Mouse (Mus musculus) myocyte (in vitro differentiated cells): Measurements from ENCODE around the gene Gcn1l1. TPM values are rescaled to one million over a fixed set of nuclear protein-coding genes. Genes with fewer than 3 reads are reported as not detected.

Experiments used
- H3K27me3 ChIP-seq: one replicate; pipeline ENCODE4 v1.6.1; 2011; ENCODE audit not compliant: control insufficient read depth, insufficient read depth, insufficient read length
- H3K36me3 ChIP-seq: one replicate; pipeline ENCODE4 v1.6.1; 2011; ENCODE audit not compliant: control insufficient read depth, insufficient read depth
- H3K4me2 ChIP-seq: one replicate; pipeline ENCODE4 v1.6.1; 2011; ENCODE audit warnings: low read depth, control low read depth
- H3K4me3 ChIP-seq: one replicate; pipeline ENCODE4 v1.5.1; 2011; ENCODE audit warnings: mild to moderate bottlenecking, control low read depth, moderate library complexity
- H3K79me2 ChIP-seq: one replicate; pipeline ENCODE4 v1.6.1; 2011; ENCODE audit not compliant: control insufficient read depth, insufficient read depth
- H3ac ChIP-seq: one replicate; pipeline ENCODE4 v1.6.1; 2011; ENCODE audit not compliant: control insufficient read depth, insufficient read length
- CEBPB ChIP-seq: IDR thresholded peaks from 2 replicates; pipeline ENCODE4 v1.6.1; 2011; ENCODE audit warnings: mild to moderate bottlenecking, moderate library complexity; ENCODE audit not compliant: poor library complexity, insufficient read depth, severe bottlenecking
- E2F4 ChIP-seq: IDR thresholded peaks from one replicate; pipeline ENCODE4 v1.6.1; 2011; ENCODE audit warnings: mild to moderate bottlenecking, control low read depth, moderate library complexity; ENCODE audit not compliant: insufficient read depth
- MAX ChIP-seq: IDR thresholded peaks from one replicate; pipeline ENCODE4 v1.6.1; 2011; ENCODE audit warnings: low read depth, mild to moderate bottlenecking, control low read depth
- MYOD1 ChIP-seq, 3 experiments: IDR thresholded peaks; one replicate each; pipeline ENCODE4 v1.6.1; 2011; ENCODE audit warnings: control low read depth in 2 of 3, low read depth in 2 of 3, mild to moderate bottlenecking in 2 of 3, moderate library complexity in 1 of 3; ENCODE audit not compliant: insufficient read length in 2 of 3, control insufficient read depth in 1 of 3
- MYOG ChIP-seq, 3 experiments: IDR thresholded peaks; one replicate each; pipeline ENCODE4 v1.6.1; 2011; ENCODE audit warnings: control low read depth in 2 of 3, low read depth in 2 of 3, mild to moderate bottlenecking in 2 of 3; ENCODE audit not compliant: insufficient read length in 2 of 3, control insufficient read depth in 1 of 3, insufficient read depth in 1 of 3
- POLR2A ChIP-seq: IDR thresholded peaks from one replicate; pipeline ENCODE4 v1.6.1; 2011; ENCODE audit warnings: low read depth, mild to moderate bottlenecking, control low read depth, moderate library complexity; ENCODE audit not compliant: insufficient read length
- POLR2AphosphoS2 ChIP-seq: IDR thresholded peaks from one replicate; pipeline ENCODE4 v1.6.1; 2011; ENCODE audit warnings: low read depth, control low read depth; ENCODE audit not compliant: insufficient read length
- REST ChIP-seq: IDR thresholded peaks from one replicate; pipeline ENCODE4 v1.6.1; 2011; ENCODE audit warnings: mild to moderate bottlenecking, control low read depth, moderate library complexity; ENCODE audit not compliant: insufficient read depth, insufficient read length
- SRF ChIP-seq: IDR thresholded peaks from one replicate; pipeline ENCODE4 v1.6.1; 2011; ENCODE audit warnings: low read depth; ENCODE audit not compliant: control insufficient read depth, insufficient read length
- TCF12 ChIP-seq: IDR thresholded peaks from one replicate; pipeline ENCODE4 v1.6.1; 2011; ENCODE audit warnings: mild to moderate bottlenecking, control low read depth; ENCODE audit not compliant: poor library complexity, insufficient read depth, severe bottlenecking
- TCF3 ChIP-seq: IDR thresholded peaks from one replicate; pipeline ENCODE4 v1.6.1; 2011; ENCODE audit warnings: low read depth, control low read depth; ENCODE audit not compliant: insufficient read length
- USF1 ChIP-seq: IDR thresholded peaks from one replicate; pipeline ENCODE4 v1.6.1; 2011; ENCODE audit warnings: low read depth, mild to moderate bottlenecking, control low read depth, moderate library complexity
- polyA plus RNA-seq: library from polyadenylated mRNA; unstranded; fragments of >200 nt; fragmentation: generic; extraction: Trizol; gene quantifications from one replicate; pipeline ENCODE4 v1.2.1, GENCODE M21; 2012; ENCODE audit warnings: missing spikeins

The Gcn1l1 gene
- polyA plus RNA-seq, 1 experiment = 49.4 TPM

DNA sequence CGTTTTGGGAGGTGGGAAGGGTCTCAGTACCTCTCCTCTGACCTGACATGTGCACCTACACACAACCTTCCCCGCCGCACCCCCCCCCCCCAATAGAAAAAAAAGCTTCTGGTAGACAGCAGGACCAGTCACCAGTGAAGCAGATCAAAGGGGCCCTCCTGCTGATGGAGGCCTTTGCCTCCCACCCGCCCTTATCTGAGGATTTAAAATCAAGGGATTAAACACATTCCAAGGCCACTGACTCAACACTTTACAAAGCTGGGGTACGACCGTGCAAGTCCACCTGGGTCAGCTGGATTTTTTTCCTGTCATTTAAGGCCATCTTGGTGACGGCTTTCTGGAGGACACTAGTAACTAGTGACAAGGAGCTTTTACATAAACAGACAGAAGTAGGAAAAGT lies 102.8 kb downstream of the Gcn1l1 start:
- H3K36me3 ChIP-seq = no peaks in the 10 kb centered on the region
- no peak overlapping the region for H3K4me3 ChIP-seq
- no peak overlapping the region for H3K4me2 ChIP-seq
- H3ac ChIP-seq = no peak overlapping the region
- no peak for TF ChIP-seq REST
- TF ChIP-seq E2F4 = no peak
- peaks cover 84% of the 10 kb centered on the region for H3K27me3 ChIP-seq
- no peaks in the 10 kb centered on the region for H3K79me2 ChIP-seq

DNA sequence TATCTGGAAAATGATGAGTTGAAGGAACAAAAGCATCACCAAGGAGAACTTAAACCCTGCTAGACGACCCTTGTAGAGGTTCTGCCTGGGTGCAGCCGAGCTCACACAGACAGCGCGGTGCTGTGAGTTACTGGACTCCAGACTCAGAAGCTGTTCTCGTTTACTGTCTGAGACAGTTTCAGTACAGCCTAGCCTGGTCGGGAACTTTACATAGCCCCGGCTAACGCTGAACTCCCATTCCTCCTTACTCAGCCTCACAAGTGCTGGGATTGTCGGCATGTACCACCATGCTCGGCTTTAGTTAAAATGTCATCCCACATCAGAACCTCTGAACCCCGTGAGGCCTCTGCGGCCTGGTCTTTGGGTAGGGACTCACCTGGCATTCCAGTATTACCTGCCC lies 103.9 kb downstream of the Gcn1l1 start:
- Histone ChIP-seq H3ac (no peak overlapping the region), H3K27me3 (peaks cover 84% of the 10 kb centered on the region), H3K36me3 (no peaks in the 10 kb centered on the region), H3K4me2 (no peak overlapping the region), H3K79me2 (no peaks in the 10 kb centered on the region), H3K4me3 (no peak overlapping the region)
- TF ChIP-seq REST (no peak), E2F4 (no peak), POLR2A (no peak), TCF3 (no peak), CEBPB (no peak), SRF (no peak), TCF12 (no peak), MYOG (IDR thresholded peaks at IDR 0.05; ENCODE audit: control insufficient read depth in 1 of 3, insufficient read depth in 1 of 3, insufficient read length in 2 of 3, low read depth in 2 of 3) (no peak), USF1 (no peak), MAX (no peak), POLR2AphosphoS2 (no peak), MYOD1 (IDR thresholded peaks at IDR 0.05; ENCODE audit: control insufficient read depth in 1 of 3, insufficient read length in 2 of 3, low read depth in 2 of 3) (no peak)

DNA sequence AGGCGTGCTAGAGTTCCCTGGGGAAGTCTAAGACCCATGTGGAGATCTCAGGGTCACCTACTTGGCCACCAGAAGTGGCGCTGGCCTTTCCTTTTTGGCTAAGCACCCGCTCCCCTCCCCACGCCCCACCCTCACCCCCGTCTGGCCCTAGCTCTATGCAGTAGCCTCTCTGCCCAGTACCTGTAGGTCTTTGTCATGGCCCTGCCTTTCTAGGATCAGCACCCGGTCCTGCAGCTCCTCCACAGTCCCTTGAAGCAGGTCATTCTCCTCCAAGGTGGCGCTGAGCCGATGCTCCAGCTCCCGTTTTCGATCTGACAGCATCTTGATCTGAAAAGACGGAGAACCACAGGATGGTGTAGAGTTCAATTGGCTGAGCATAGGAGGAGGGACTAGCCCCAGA lies 104.9 kb downstream of the Gcn1l1 start:
- no peaks in the 10 kb centered on the region for H3K79me2 ChIP-seq
- no peak overlapping the region for H3K4me2 ChIP-seq
- peaks cover 86% of the 10 kb centered on the region for H3K27me3 ChIP-seq
- no peak overlapping the region for H3ac ChIP-seq
- H3K36me3 ChIP-seq = no peaks in the 10 kb centered on the region
- no peak for TF ChIP-seq TCF3
- no peak for TF ChIP-seq SRF
- no peak for TF ChIP-seq E2F4
- TF ChIP-seq POLR2AphosphoS2 = no peak
- TF ChIP-seq CEBPB = no peak
- no peak for TF ChIP-seq REST
- no peak for TF ChIP-seq MYOD1 (IDR thresholded peaks at IDR 0.05; ENCODE audit: control insufficient read depth in 1 of 3, insufficient read length in 2 of 3, low read depth in 2 of 3)
- no peak for TF ChIP-seq MAX
- no peak for TF ChIP-seq USF1
- TF ChIP-seq TCF12 = no peak
- TF ChIP-seq POLR2A = no peak
- no peak for TF ChIP-seq MYOG (IDR thresholded peaks at IDR 0.05; ENCODE audit: control insufficient read depth in 1 of 3, insufficient read depth in 1 of 3, insufficient read length in 2 of 3, low read depth in 2 of 3)
- H3K4me3 ChIP-seq = no peak overlapping the region

DNA sequence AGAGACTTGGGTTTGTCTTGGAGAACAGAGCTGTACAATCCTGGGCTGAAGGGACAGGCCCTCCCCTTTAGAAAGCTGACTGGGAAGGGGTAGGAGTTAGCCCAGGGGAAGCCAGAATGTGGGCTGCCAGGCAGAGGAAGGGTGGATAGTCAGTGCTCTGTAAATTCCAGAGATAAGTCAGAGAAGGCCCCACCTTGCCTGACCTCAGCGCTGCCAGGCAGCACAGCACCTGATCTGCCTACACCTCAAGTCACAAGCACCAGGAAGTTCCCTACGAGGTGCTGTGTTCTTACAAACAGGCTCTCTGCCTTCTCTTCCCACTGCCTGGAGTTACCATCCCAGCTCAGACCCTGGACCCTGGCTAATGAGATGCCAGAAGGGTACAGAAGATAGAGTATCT lies 105.4 kb downstream of the Gcn1l1 start:
- no peaks in the 10 kb centered on the region for H3K36me3 ChIP-seq
- H3K79me2 ChIP-seq = no peaks in the 10 kb centered on the region
- H3K4me3 ChIP-seq = no peak overlapping the region
- no peak overlapping the region for H3K4me2 ChIP-seq
- peaks cover 85% of the 10 kb centered on the region for H3K27me3 ChIP-seq
- H3ac ChIP-seq = no peak overlapping the region
- no peak for TF ChIP-seq CEBPB
- no peak for TF ChIP-seq POLR2A
- TF ChIP-seq MYOD1 (IDR thresholded peaks at IDR 0.05; ENCODE audit: control insufficient read depth in 1 of 3, insufficient read length in 2 of 3, low read depth in 2 of 3) = no peak
- no peak for TF ChIP-seq SRF
- no peak for TF ChIP-seq MYOG (IDR thresholded peaks at IDR 0.05; ENCODE audit: control insufficient read depth in 1 of 3, insufficient read depth in 1 of 3, insufficient read length in 2 of 3, low read depth in 2 of 3)
- no peak for TF ChIP-seq TCF12
- no peak for TF ChIP-seq POLR2AphosphoS2
- no peak for TF ChIP-seq MAX
- no peak for TF ChIP-seq TCF3

DNA sequence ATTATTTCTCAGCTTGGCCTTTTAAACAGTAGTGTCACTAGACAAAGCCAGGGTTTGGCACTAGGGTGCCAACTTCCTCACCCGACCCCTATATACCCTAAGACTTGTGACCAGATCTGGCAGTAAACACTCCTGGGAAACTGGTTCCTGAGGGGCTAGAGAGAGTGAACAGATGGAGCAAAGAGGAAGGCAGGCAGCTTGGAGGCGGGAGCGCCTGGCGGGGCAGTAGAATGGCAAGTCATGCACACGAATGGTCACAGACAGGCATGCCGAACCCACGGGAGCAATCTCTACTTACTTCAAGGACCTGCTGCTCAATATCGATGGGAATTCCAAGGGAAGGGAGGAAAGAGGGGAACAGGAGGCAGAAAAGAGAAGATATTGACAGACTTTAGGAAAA lies 106.8 kb downstream of the Gcn1l1 start:
- Histone ChIP-seq H3K4me3 (no peak overlapping the region), H3K36me3 (no peaks in the 10 kb centered on the region), H3K27me3 (peaks cover 71% of the 10 kb centered on the region), H3K4me2 (no peak overlapping the region), H3ac (no peak overlapping the region), H3K79me2 (no peaks in the 10 kb centered on the region)
- TF ChIP-seq TCF12 (no peak), TCF3 (no peak), REST (no peak), SRF (no peak), USF1 (no peak), E2F4 (no peak), POLR2A (no peak), POLR2AphosphoS2 (no peak), CEBPB (no peak), MYOG (IDR thresholded peaks at IDR 0.05; ENCODE audit: control insufficient read depth in 1 of 3, insufficient read depth in 1 of 3, insufficient read length in 2 of 3, low read depth in 2 of 3) (no peak)

Other genes starting within 250 kb of the Gcn1l1 start
- gene Srsf9, start 238.1 kb upstream of the Gcn1l1 start, polyA plus RNA-seq = 52.0 TPM
- 8.1 TPM for gene Gatc, start 224.1 kb upstream of the Gcn1l1 start, polyA plus RNA-seq
- gene Triap1, start 224.0 kb upstream of the Gcn1l1 start, polyA plus RNA-seq = 35.2 TPM
- 2,023 TPM for gene Cox6a1, start 216.3 kb upstream of the Gcn1l1 start, polyA plus RNA-seq
- 0.31 TPM for gene Msi1, start 135.7 kb upstream of the Gcn1l1 start, polyA plus RNA-seq
- gene Pla2g1b, start 99.0 kb upstream of the Gcn1l1 start, polyA plus RNA-seq = not detected
- gene Sirt4, start 80.5 kb upstream of the Gcn1l1 start, polyA plus RNA-seq = 13.6 TPM
- gene Pxn, start 58.6 kb upstream of the Gcn1l1 start, polyA plus RNA-seq = 120 TPM
- 3,361 TPM for gene Rplp0, start 5.8 kb upstream of the Gcn1l1 start, polyA plus RNA-seq
- 44.8 TPM for gene Rab35, start 66.7 kb downstream of the Gcn1l1 start, polyA plus RNA-seq
- 2.8 TPM for gene Bicdl1, start 166.4 kb downstream of the Gcn1l1 start, polyA plus RNA-seq